8 mouse cellular contexts compared by ENCODE assay signal in the genomic region with DNA sequence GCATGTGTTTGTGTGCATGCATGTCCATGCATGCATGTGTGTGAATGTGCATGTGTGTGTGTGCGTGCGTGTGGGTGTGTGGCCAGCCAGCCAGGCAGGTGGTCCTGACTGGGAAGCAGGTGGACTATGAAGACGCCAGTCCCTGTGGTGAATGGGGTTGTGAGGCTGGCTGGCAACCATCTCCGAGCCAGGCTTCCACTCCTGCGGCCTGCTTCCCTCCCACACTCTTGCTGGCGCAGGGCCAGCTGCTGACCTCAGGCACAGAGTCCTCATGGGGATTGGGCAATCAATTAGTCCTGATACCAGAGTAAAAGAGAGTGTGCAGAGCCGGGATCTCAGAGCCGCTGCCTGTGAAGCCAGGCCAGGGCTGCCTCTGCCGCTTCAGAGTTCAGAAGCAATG. TPM values are rescaled to one million over a fixed set of nuclear protein-coding genes. Genes with fewer than 3 reads are reported as not detected.
DNase-seq lines count a peak whose midpoint lies in the region; ATAC-seq lines count a peak whose summit lies in the region.

No protein-coding gene starts in this region.

- peak; percentile 68 for ATAC-seq in megakaryocyte, adult 5-6 weeks (ENCODE audit: poor library complexity, severe bottlenecking)

- DNase-seq in heart, adult 11 months = peak; percentile 97
- no peak for DNase-seq in heart, adult 8-10 months (ENCODE audit: low spot score)
- peak; percentile 83 to 93 for DNase-seq in adrenal gland, adult (ENCODE audit: inconsistent age in 2 of 2, low spot score in 1 of 2)
- DNase-seq in gastrocnemius, postnatal 10 days = peak; percentile 58
- peak; percentile 42 to 67 for DNase-seq in kidney, postnatal 36 days
- no peak for DNase-seq in spleen, adult 12 weeks (ENCODE audit: low spot score)
- no peak for DNase-seq in urinary bladder, postnatal 10 days (ENCODE audit: low spot score)

RNA-seq across cellular contexts. Expression of gene Tnfaip8l1, which starts 8.6 kb away (rescaled TPM):
- total RNA-seq in heart, adult 8-10 months (2022) = 1 to 10 TPM; 1.2 to 2.1 (median 1.4) TPM
- 1 to 10 TPM; 5.0 to 5.3 TPM for total RNA-seq in gastrocnemius, postnatal 10 days (2021)
- 4.3 and 4.4 TPM in 2 replicates for total RNA-seq in megakaryocyte, adult 5-6 weeks (2015)
- 3.2 and 4.8 TPM in 2 replicates for total RNA-seq in megakaryocyte, adult 5-6 weeks (2017)

RNA-seq across cellular contexts. Expression of gene Sema6b, which starts 13.5 kb away (rescaled TPM):
- total RNA-seq in heart, adult 8-10 months (2022) = 10 to 100 TPM in 1 of 4 experiments, 1 to 10 TPM in 3; 5.4 to 10.4 (median 8.6) TPM
- 10 to 100 TPM; 14.4 to 14.7 TPM for total RNA-seq in gastrocnemius, postnatal 10 days (2021)
- total RNA-seq in megakaryocyte, adult 5-6 weeks (2015) = 1.5 TPM in 2 replicates
- total RNA-seq in megakaryocyte, adult 5-6 weeks (2017) = 2.0 and 2.7 TPM in 2 replicates

RNA-seq across cellular contexts. Expression of gene Mydgf, which starts 30.1 kb away (rescaled TPM):
- 10 to 100 TPM; 25.5 to 29.8 (median 27.9) TPM for total RNA-seq in heart, adult 8-10 months (2022)
- total RNA-seq in gastrocnemius, postnatal 10 days (2021) = 10 to 100 TPM; 28.8 to 36.5 TPM
- total RNA-seq in megakaryocyte, adult 5-6 weeks (2015) = 27.0 and 32.5 TPM in 2 replicates
- total RNA-seq in megakaryocyte, adult 5-6 weeks (2017) = 25.7 and 29.1 TPM in 2 replicates

RNA-seq across cellular contexts. Expression of gene Lrg1, which starts 31.8 kb away (rescaled TPM):
- total RNA-seq in heart, adult 8-10 months (2022) = 10 to 100 TPM; 47.5 to 68.7 (median 60.4) TPM
- 1 to 10 TPM; 1.4 to 3.1 TPM for total RNA-seq in gastrocnemius, postnatal 10 days (2021)
- total RNA-seq in megakaryocyte, adult 5-6 weeks (2015) = 17.6 and 20.1 TPM in 2 replicates
- total RNA-seq in megakaryocyte, adult 5-6 weeks (2017) = 23.9 and 33.9 TPM in 2 replicates

RNA-seq across cellular contexts. Expression of gene Plin5, which starts 36.2 kb away (rescaled TPM):
- 100 to 1,000 TPM; 110 to 160 (median 150) TPM for total RNA-seq in heart, adult 8-10 months (2022)
- total RNA-seq in gastrocnemius, postnatal 10 days (2021) = 10 to 100 TPM; 19.2 to 19.9 TPM
- 0.18 TPM in 1 of 2 replicates, not detected in the other for total RNA-seq in megakaryocyte, adult 5-6 weeks (2015)
- total RNA-seq in megakaryocyte, adult 5-6 weeks (2017) = 0.45 TPM in 1 of 2 replicates, not detected in the other

Comparison
In these comparisons a context has a peak if more than half of its experiments do, and no peak if none do; other contexts are left out.
1. DNase-seq: peak in heart, adult 11 months (single experiment), adrenal gland, adult (2 of 2), gastrocnemius, postnatal 10 days (single experiment) and kidney, postnatal 36 days (2 of 2); none in heart, adult 8-10 months (single experiment), spleen, adult 12 weeks (single experiment) and urinary bladder, postnatal 10 days (single experiment).